Mouse (Mus musculus): Measurements from ENCODE around the gene Slc27a1.

Gene Slc27a1

GRCm38 (mm10) chr8:71568387-71568937 lies at the start of gene Slc27a1:
TSS of gene Slc27a1 (plus strand) at chr8:71568882.
- no peak for DNase-seq (ENCODE audit: low read depth, low spot score)

DNA sequence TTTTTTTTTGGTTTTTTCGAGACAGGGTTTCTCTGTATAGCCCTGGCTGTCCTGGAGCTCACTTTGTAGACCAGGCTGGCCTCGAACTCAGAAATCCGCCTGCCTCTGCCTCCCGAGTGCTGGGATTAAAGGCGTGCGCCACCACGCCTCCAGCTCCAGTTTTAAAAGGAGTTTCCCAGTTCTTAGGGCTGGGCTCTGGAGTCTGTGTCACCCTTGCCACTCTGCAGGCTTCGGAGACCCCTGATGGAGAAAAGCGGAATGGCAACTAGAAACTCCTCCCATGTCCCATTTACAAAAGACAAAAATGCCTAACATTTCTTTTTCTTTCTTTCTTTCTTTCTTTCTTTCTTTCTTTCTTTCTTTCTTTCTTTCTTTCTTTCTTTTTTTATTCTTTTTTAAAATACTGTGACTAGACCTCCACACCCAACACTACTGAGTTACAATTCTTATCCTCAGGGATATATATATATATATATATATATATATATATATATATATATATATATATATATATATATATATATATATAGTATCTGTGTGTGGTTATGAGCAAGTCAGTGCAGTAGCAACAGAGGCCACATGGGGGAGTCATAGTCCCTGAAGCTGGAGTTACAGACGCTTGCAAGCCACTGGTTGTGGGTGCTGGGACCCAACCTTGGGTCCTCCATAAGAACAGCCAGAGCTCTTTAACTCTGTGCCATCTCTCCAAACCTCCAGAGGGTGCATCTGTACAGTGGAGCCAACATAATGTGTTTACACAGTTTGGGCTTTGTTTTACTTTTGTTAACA lies 49.5 kb upstream of the Slc27a1 start:
- peak; percentile 84 for DNase-seq (ENCODE audit: low read depth, low spot score)

GRCm38 (mm10) chr8:71521634-71522033 lies 47.0 kb upstream of the Slc27a1 start:
- peak; percentile 96 for DNase-seq (ENCODE audit: low read depth, low spot score)

- DNase-seq (ENCODE audit: low read depth, low spot score), result no peak
Measured at GRCm38 (mm10) chr8:71525226-71526050, 43.2 kb upstream of the Slc27a1 start, which contains the start of gene Ccdc194. TSS of gene Ccdc194 (minus strand) at chr8:71525711.

DNA sequence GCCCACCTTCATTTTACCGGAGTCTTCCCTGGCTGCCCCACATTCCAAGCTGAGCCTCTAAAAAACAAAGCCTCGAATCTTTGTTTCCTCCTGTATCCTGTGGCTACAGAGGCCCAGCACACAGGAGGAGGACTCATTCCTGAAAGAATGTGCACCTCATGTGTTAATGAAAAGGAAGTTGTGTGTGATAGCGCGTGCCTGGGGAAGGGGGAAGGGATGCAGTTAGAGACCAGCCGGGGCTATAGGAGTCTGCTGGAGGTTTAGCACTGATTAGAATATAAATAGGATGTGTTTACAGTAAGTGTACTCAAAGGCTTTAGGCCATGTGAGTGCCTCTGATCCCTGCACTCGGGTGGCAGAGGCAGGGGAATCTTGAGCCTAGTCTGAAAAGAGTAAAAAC lies 42.4 kb upstream of the Slc27a1 start:
- no peak for DNase-seq (ENCODE audit: low read depth, low spot score)

- DNase-seq (ENCODE audit: low read depth, low spot score), result no peak
Measured at GRCm38 (mm10) chr8:71527162-71527870, 41.4 kb upstream of the Slc27a1 start.

- peak; percentile 67 for DNase-seq (ENCODE audit: low read depth, low spot score)
Measured at GRCm38 (mm10) chr8:71528362-71529073, 40.2 kb upstream of the Slc27a1 start.

DNA sequence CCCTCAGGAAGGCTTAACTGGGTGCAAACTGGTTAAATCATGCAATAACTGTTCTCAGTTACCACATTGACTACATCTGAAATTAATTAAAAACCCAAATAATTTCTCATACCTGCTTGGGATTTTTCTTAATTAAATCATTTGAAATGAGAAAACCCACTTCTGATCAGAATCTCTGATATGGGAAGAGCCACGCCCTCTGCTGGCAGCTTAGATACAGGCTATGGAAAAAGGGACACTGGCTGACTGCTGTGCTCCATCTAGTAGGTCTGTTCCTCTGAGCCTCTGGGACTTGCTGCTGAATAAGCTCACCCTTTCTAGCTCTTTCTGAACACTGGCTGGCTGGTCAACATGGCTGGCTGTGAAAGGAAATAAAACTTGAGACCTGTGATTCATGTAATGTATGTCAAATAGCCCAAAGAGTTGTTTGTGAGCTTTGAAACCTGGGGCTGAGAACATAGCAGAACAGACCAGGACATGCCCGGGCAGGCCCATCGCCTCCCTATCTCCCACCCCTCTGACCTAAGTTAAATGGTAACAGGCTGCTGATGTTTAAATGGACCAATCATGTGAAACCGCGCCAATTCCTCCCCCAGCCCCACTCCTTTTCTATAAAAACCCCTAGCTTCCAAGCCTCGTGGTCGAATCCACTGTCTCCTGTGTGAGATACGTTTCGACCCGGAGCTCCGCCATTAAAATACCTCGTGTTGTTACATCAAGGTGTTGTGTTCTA lies 37.8 kb upstream of the Slc27a1 start:
- DNase-seq (ENCODE audit: low read depth, low spot score), result peak; percentile 65

DNA sequence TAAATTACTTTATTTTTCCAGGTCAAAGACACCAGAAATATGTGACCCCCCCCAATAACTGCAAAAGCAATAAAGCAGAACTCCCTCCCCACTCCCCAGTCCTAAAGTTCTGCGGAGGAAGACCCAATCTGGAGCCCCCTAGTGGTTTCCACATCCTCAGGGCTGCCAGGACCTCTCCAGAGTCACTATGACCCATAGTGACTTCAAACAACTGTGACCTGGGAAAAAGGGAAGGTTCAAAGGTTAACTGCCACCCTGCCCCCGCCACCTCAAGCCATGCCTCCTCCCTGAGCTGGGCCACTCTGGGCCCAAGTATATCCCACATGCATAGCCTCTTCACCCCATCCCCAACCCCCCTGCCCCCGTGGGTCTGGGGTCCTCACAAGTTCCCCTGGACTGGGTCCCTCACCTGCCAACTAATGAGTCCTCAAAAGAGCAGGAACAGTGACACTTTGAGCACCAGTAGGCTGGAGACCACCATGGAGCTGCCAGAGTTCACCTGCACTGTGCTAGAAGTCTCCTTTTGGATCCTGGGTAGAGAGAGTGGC lies 34.3 kb upstream of the Slc27a1 start:
- DNase-seq (ENCODE audit: low read depth, low spot score), result no peak

GRCm38 (mm10) chr8:71535663-71536062 lies 33.0 kb upstream of the Slc27a1 start:
- peak; percentile 27 for DNase-seq (ENCODE audit: low read depth, low spot score)

DNA sequence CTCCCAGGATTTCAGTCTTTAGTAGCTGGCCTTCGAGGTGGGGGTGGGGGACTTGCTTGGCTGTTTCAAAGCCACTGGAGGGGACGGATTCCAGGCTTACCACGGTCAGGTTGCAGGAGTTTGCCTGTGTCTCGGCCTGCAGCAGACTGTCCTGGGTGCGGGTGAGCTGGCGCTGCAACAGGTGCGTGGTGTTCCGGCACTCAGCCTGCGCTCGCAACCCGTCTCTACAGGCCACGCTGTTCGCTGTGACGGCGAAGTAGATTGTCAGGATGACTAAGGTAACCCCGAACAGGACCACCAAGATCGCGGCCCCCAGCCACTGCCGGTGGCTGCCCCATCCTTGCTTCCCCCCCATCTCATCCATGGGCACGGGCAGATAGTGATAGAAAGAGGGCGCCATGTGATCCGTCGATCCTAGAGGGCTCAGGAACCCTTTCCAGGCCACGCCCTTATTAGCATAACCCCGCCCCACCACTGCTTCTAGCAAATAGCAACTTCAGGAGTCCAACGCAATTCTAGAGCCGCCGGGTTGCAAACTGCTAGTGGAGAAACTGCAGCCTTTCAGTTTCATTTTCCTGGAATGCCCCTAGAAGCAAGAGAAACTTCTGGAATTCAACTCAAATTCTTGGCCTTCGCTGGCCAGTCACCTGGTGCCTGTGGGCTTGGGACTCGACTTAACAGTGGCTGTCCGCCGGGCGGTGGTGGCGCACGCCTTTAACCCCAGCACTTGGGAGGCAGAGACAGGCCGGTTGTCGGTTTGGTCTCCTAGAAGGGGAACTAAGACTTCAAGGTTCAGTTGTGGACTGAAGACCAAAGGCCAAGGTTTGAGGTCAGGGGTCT lies 31.4 kb upstream of the Slc27a1 start, which contains the start of gene Bst2:
TSS of gene Bst2 (minus strand) at position 429 of the 840 bp plus-strand sequence.
- DNase-seq (ENCODE audit: low read depth, low spot score), result peak; percentile 94

DNA sequence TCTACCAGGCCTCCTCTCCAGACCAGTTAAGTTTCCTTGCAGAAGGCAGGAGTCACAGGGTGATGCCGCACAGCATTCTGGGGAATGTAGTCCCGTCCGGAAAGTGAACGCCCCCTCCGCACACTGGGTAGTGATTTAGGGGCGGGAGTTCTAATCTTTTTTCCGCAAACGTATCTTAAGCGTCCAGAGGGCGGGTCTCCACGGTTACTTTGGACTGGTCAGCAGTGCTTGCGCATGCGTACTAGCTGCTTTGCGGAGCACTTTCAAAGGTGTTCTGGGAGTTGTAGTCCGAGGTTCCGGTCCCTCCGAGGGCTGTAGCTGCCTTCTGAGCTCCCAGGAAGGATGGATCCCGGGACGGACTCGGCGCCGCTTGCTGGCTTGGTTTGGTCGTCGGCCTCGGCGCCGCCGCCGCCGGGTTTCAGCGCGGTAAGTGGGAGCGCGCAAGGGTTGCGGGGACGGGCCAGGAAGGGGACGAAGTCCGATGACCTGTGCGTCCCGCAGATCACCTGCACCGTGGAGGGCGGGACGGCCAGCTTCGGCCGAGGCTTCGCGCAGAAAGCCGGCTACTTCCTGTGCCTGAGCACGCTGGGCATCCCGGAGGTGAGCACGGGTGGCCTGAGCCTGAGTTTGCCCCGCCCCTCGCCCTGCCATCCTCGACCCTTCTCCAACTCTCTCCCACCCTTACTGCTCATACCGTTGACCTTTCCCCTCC lies 25.9 kb upstream of the Slc27a1 start, which contains the start of gene Mvb12a:
TSS of gene Mvb12a (plus strand) at position 291 of the 712 bp plus-strand sequence.
- DNase-seq (ENCODE audit: low read depth, low spot score), result peak; percentile 97

DNA sequence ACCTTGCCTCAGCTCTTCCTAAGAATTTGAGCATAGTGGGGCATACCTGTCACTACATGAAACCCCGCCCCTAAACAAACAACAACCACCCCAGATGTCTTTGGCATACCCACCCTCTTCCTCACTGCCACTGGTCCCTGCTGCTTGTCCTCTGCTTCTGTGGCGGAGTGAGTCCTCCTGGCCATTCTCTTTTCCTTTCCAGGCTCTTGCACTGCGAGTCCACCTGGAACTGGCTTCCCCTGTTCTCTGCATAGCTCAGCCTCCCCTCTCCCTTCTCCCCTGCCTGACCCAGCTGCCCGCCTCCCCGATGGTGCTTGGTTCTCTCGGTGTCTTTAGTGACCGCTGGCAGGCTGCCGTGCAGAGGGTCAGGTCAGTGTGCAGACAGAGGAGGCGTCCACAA lies 24.9 kb upstream of the Slc27a1 start:
- no peak for DNase-seq (ENCODE audit: low read depth, low spot score)

GRCm38 (mm10) chr8:71545053-71545452 lies 23.6 kb upstream of the Slc27a1 start:
- no peak for DNase-seq (ENCODE audit: low read depth, low spot score)

- no peak for DNase-seq (ENCODE audit: low read depth, low spot score)
Measured at GRCm38 (mm10) chr8:71547590-71547989, 21.1 kb upstream of the Slc27a1 start.

DNA sequence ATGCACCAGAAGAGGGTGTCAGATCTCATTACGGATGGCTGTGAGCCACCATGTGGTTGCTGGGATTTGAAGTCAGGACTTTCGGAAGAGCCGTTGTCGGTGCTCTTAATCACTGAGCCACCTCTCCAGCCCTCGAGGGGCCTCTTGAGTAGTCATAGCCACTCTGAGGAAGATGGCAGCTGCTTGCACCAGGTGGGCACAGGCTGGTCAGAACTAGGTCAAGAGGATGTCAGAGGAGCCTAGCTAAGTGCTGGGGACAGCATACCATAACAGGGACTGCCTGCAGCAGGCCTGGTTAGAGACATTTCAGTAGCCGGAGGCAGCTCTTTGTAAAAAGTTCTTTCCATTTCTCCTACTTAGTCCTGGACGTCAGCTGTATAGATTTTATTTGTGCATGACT lies 17.9 kb upstream of the Slc27a1 start:
- DNase-seq (ENCODE audit: low read depth, low spot score), result no peak

- DNase-seq (ENCODE audit: low read depth, low spot score), result no peak
Measured at GRCm38 (mm10) chr8:71552770-71553169, 15.9 kb upstream of the Slc27a1 start.

DNA sequence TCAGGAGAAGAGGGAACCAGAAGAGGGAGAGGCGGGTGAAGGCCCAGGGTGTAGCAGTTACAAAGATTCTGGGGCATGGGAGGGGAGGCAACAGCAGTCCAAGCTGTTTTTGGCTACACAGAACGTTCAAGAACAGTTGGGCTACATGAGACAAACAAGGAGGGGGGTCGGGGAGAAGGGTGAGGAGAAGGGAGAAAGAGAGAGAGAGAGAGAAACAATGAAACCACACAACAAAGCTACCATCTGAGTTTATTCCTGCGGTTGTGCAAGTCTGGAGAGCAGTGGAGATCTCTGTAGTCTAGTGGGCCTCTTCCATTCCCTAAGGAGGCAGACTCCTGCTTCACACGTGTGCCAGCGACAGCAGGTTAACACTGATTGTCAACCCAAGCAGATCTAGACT lies 14.7 kb upstream of the Slc27a1 start:
- no peak for DNase-seq (ENCODE audit: low read depth, low spot score)

All from CD4-positive, CD25-positive, alpha-beta regulatory T cell, adult 2 months (primary cell).